Mouse (Mus musculus) myocyte (in vitro differentiated cells): ENCODE measurements at regions not wholly inside any gene's neighbourhood (a gene's known extent, or its start where the extent isn't known, plus 50 kb on each side); places are given as distances from the start of the nearest gene placed in this dataset.

ENCODE experiments used
- H3K27me3 ChIP-seq: one replicate; pipeline ENCODE4 v1.6.1; 2011; ENCODE audit not compliant: control insufficient read depth, insufficient read depth, insufficient read length
- H3K36me3 ChIP-seq: one replicate; pipeline ENCODE4 v1.6.1; 2011; ENCODE audit not compliant: control insufficient read depth, insufficient read depth
- H3K4me2 ChIP-seq: one replicate; pipeline ENCODE4 v1.6.1; 2011; ENCODE audit warnings: low read depth, control low read depth
- H3K4me3 ChIP-seq: one replicate; pipeline ENCODE4 v1.5.1; 2011; ENCODE audit warnings: mild to moderate bottlenecking, control low read depth, moderate library complexity
- H3K79me2 ChIP-seq: one replicate; pipeline ENCODE4 v1.6.1; 2011; ENCODE audit not compliant: control insufficient read depth, insufficient read depth
- H3ac ChIP-seq: one replicate; pipeline ENCODE4 v1.6.1; 2011; ENCODE audit not compliant: control insufficient read depth, insufficient read length
- CEBPB ChIP-seq: IDR thresholded peaks from 2 replicates; pipeline ENCODE4 v1.6.1; 2011; ENCODE audit warnings: mild to moderate bottlenecking, moderate library complexity; ENCODE audit not compliant: poor library complexity, insufficient read depth, severe bottlenecking
- E2F4 ChIP-seq: IDR thresholded peaks from one replicate; pipeline ENCODE4 v1.6.1; 2011; ENCODE audit warnings: mild to moderate bottlenecking, control low read depth, moderate library complexity; ENCODE audit not compliant: insufficient read depth
- MAX ChIP-seq: IDR thresholded peaks from one replicate; pipeline ENCODE4 v1.6.1; 2011; ENCODE audit warnings: low read depth, mild to moderate bottlenecking, control low read depth
- MYOD1 ChIP-seq, 3 experiments: IDR thresholded peaks; one replicate each; pipeline ENCODE4 v1.6.1; 2011; ENCODE audit warnings: control low read depth in 2 of 3, low read depth in 2 of 3, mild to moderate bottlenecking in 2 of 3, moderate library complexity in 1 of 3; ENCODE audit not compliant: insufficient read length in 2 of 3, control insufficient read depth in 1 of 3
- MYOG ChIP-seq, 3 experiments: IDR thresholded peaks; one replicate each; pipeline ENCODE4 v1.6.1; 2011; ENCODE audit warnings: control low read depth in 2 of 3, low read depth in 2 of 3, mild to moderate bottlenecking in 2 of 3; ENCODE audit not compliant: insufficient read length in 2 of 3, control insufficient read depth in 1 of 3, insufficient read depth in 1 of 3
- POLR2A ChIP-seq: IDR thresholded peaks from one replicate; pipeline ENCODE4 v1.6.1; 2011; ENCODE audit warnings: low read depth, mild to moderate bottlenecking, control low read depth, moderate library complexity; ENCODE audit not compliant: insufficient read length
- POLR2AphosphoS2 ChIP-seq: IDR thresholded peaks from one replicate; pipeline ENCODE4 v1.6.1; 2011; ENCODE audit warnings: low read depth, control low read depth; ENCODE audit not compliant: insufficient read length
- REST ChIP-seq: IDR thresholded peaks from one replicate; pipeline ENCODE4 v1.6.1; 2011; ENCODE audit warnings: mild to moderate bottlenecking, control low read depth, moderate library complexity; ENCODE audit not compliant: insufficient read depth, insufficient read length
- SRF ChIP-seq: IDR thresholded peaks from one replicate; pipeline ENCODE4 v1.6.1; 2011; ENCODE audit warnings: low read depth; ENCODE audit not compliant: control insufficient read depth, insufficient read length
- TCF12 ChIP-seq: IDR thresholded peaks from one replicate; pipeline ENCODE4 v1.6.1; 2011; ENCODE audit warnings: mild to moderate bottlenecking, control low read depth; ENCODE audit not compliant: poor library complexity, insufficient read depth, severe bottlenecking
- TCF3 ChIP-seq: IDR thresholded peaks from one replicate; pipeline ENCODE4 v1.6.1; 2011; ENCODE audit warnings: low read depth, control low read depth; ENCODE audit not compliant: insufficient read length
- USF1 ChIP-seq: IDR thresholded peaks from one replicate; pipeline ENCODE4 v1.6.1; 2011; ENCODE audit warnings: low read depth, mild to moderate bottlenecking, control low read depth, moderate library complexity

- Histone ChIP-seq H3K36me3 (no peaks in the 10 kb centered on the region), H3ac (no peak overlapping the region), H3K79me2 (no peaks in the 10 kb centered on the region), H3K4me3 (no peak overlapping the region), H3K27me3 (no peaks in the 10 kb centered on the region), H3K4me2 (no peak overlapping the region)
- TF ChIP-seq SRF (no peak), TCF3 (no peak), POLR2AphosphoS2 (no peak), E2F4 (no peak), REST (no peak), CEBPB (no peak), MYOG (IDR thresholded peaks at IDR 0.05; ENCODE audit: control insufficient read depth in 1 of 3, insufficient read depth in 1 of 3, insufficient read length in 2 of 3, low read depth in 2 of 3) (no peak), MYOD1 (IDR thresholded peaks at IDR 0.05; ENCODE audit: control insufficient read depth in 1 of 3, insufficient read length in 2 of 3, low read depth in 2 of 3) (no peak), USF1 (no peak), POLR2A (no peak), TCF12 (no peak), MAX (no peak)
Observed at GRCm38 (mm10) chr7:34587239-34587638, 69.3 kb downstream of the Kctd15 start.

GRCm38 (mm10) chr7:34585312-34585865, 71.1 kb downstream of the Kctd15 start:
- H3K4me2 ChIP-seq = no peak overlapping the region
- no peak overlapping the region for H3ac ChIP-seq
- TF ChIP-seq MYOG (IDR thresholded peaks at IDR 0.05; ENCODE audit: control insufficient read depth in 1 of 3, insufficient read depth in 1 of 3, insufficient read length in 2 of 3, low read depth in 2 of 3) (peak in 2 of 3 experiments; percentile 27 to 54), MYOD1 (IDR thresholded peaks at IDR 0.05; ENCODE audit: control insufficient read depth in 1 of 3, insufficient read length in 2 of 3, low read depth in 2 of 3) (peak in 2 of 3 experiments; percentile 14 to 51), REST (no peak)

GRCm38 (mm10) chr7:34584870-34585269, 71.7 kb downstream of the Kctd15 start:
- H3K27me3 ChIP-seq = no peaks in the 10 kb centered on the region
- H3ac ChIP-seq = no peak overlapping the region
- H3K4me3 ChIP-seq = no peak overlapping the region
- H3K4me2 ChIP-seq = no peak overlapping the region
- TF ChIP-seq MAX (no peak), MYOG (IDR thresholded peaks at IDR 0.05; ENCODE audit: control insufficient read depth in 1 of 3, insufficient read depth in 1 of 3, insufficient read length in 2 of 3, low read depth in 2 of 3) (peak in 2 of 3 experiments; percentile 72 to 74), E2F4 (no peak), MYOD1 (IDR thresholded peaks at IDR 0.05; ENCODE audit: control insufficient read depth in 1 of 3, insufficient read length in 2 of 3, low read depth in 2 of 3) (peak in 2 of 3 experiments; percentile 76 to 82), SRF (no peak)
- no peaks in the 10 kb centered on the region for H3K79me2 ChIP-seq
- H3K36me3 ChIP-seq = no peaks in the 10 kb centered on the region

More at GRCm38 (mm10) chr7:34585312-34585865, 71.1 kb downstream of the Kctd15 start:
- H3K79me2 ChIP-seq = no peaks in the 10 kb centered on the region
- no peaks in the 10 kb centered on the region for H3K27me3 ChIP-seq
- no peak overlapping the region for H3K4me3 ChIP-seq
- no peaks in the 10 kb centered on the region for H3K36me3 ChIP-seq

- H3K79me2 ChIP-seq = no peaks in the 10 kb centered on the region
- H3K27me3 ChIP-seq = no peaks in the 10 kb centered on the region
- H3K36me3 ChIP-seq = no peaks in the 10 kb centered on the region
- no peak overlapping the region for H3K4me2 ChIP-seq
- no peak overlapping the region for H3K4me3 ChIP-seq
- TF ChIP-seq POLR2AphosphoS2 = no peak
- peak; percentile 73 for TF ChIP-seq CEBPB
- no peak for TF ChIP-seq TCF3
- H3ac ChIP-seq = no peak overlapping the region
Observed at GRCm38 (mm10) chr7:34580866-34581265, 75.7 kb downstream of the Kctd15 start.

- Histone ChIP-seq H3K27me3 (no peaks in the 10 kb centered on the region), H3K4me3 (no peak overlapping the region)
- no peak for TF ChIP-seq REST
- no peak for TF ChIP-seq MYOD1 (IDR thresholded peaks at IDR 0.05; ENCODE audit: control insufficient read depth in 1 of 3, insufficient read length in 2 of 3, low read depth in 2 of 3)
Observed at GRCm38 (mm10) chr7:34571295-34571694, 85.2 kb downstream of the Kctd15 start.

More at GRCm38 (mm10) chr7:34571295-34571694, 85.2 kb downstream of the Kctd15 start:
- Histone ChIP-seq H3ac (no peak overlapping the region), H3K79me2 (no peaks in the 10 kb centered on the region), H3K36me3 (no peaks in the 10 kb centered on the region), H3K4me2 (no peak overlapping the region)
